Mouse (Mus musculus): ENCODE data around the gene Sfi1. TPM values are rescaled to one million over a fixed set of nuclear protein-coding genes. Genes with fewer than 3 reads are reported as not detected.
"Not testable (repeated sequence)": the region's sequence is repeated elsewhere in the genome, so short reads cannot be mapped to it uniquely, and the experiment has no call there.

Sfi1 gene
- polyA plus RNA-seq, 1 experiment from 2014 or later = 15.0 TPM

GRCm38 (mm10) chr11:3135956-3136355 is 57.3 kb downstream of the Sfi1 start:
- Histone ChIP-seq H3K36me3 (ENCODE audit: poor library complexity, severe bottlenecking) (peaks cover 13% of the 10 kb centered on the region), H3K9me3 (replicated peaks) (peaks cover 23% of the 10 kb centered on the region)
- not testable (repeated sequence) for H3K9ac ChIP-seq, H3K27ac ChIP-seq, ATAC-seq, H3K27me3 ChIP-seq, H3K4me1 ChIP-seq, H3K4me3 ChIP-seq, H3K4me2 ChIP-seq
- 86% methylated on average over 3 of the region's 3 CpGs for WGBS

- not testable (repeated sequence) for ATAC-seq, H3K4me1 ChIP-seq, H3K27ac ChIP-seq, H3K9ac ChIP-seq, H3K4me3 ChIP-seq, H3K4me2 ChIP-seq, H3K27me3 ChIP-seq
- Histone ChIP-seq H3K36me3 (ENCODE audit: poor library complexity, severe bottlenecking) (peaks cover 18% of the 10 kb centered on the region), H3K9me3 (replicated peaks) (peaks cover 23% of the 10 kb centered on the region)
- WGBS = 98% methylated on average over 5 of the region's 7 CpGs
Observed at GRCm38 (mm10) chr11:3135391-3135790, 57.9 kb downstream of the Sfi1 start.

- H3K4me3 ChIP-seq, H3K4me1 ChIP-seq, H3K9ac ChIP-seq, H3K27ac ChIP-seq, H3K27me3 ChIP-seq, H3K4me2 ChIP-seq: not testable (repeated sequence)
- WGBS = 88% methylated on average over 1 of the region's 4 CpGs
- peak; percentile 19 for ATAC-seq
- Histone ChIP-seq H3K36me3 (ENCODE audit: poor library complexity, severe bottlenecking) (peaks cover 22% of the 10 kb centered on the region), H3K9me3 (replicated peaks) (peaks cover 23% of the 10 kb centered on the region)
Observed at GRCm38 (mm10) chr11:3133360-3133759, 59.9 kb downstream of the Sfi1 start.

GRCm38 (mm10) chr11:3132957-3133356 is 60.3 kb downstream of the Sfi1 start:
- not testable (repeated sequence) for H3K9ac ChIP-seq, H3K27me3 ChIP-seq, H3K4me1 ChIP-seq, H3K4me3 ChIP-seq, H3K4me2 ChIP-seq, H3K27ac ChIP-seq
- ATAC-seq = peak; percentile 9; the same call in 1 of the 2 replicates
- H3K36me3 ChIP-seq (ENCODE audit: poor library complexity, severe bottlenecking) = peaks cover 22% of the 10 kb centered on the region
- WGBS = 92% methylated on average over 3 of the region's 3 CpGs
- H3K9me3 ChIP-seq (replicated peaks) = peaks cover 21% of the 10 kb centered on the region

- WGBS = 90% methylated on average over 9 of the region's 10 CpGs
- not testable (repeated sequence) for H3K4me3 ChIP-seq, H3K4me1 ChIP-seq, H3K27ac ChIP-seq, H3K4me2 ChIP-seq, H3K9ac ChIP-seq, H3K27me3 ChIP-seq
- peaks cover 23% of the 10 kb centered on the region for H3K9me3 ChIP-seq (replicated peaks)
- peak; percentile 34 for ATAC-seq
- peaks cover 25% of the 10 kb centered on the region for H3K36me3 ChIP-seq (ENCODE audit: poor library complexity, severe bottlenecking)
Observed at GRCm38 (mm10) chr11:3132001-3132400, 61.3 kb downstream of the Sfi1 start.

GRCm38 (mm10) chr11:3129852-3130251 is 63.4 kb downstream of the Sfi1 start:
- not testable (repeated sequence) for ATAC-seq, H3K4me1 ChIP-seq, H3K4me3 ChIP-seq, H3K27me3 ChIP-seq, H3K9ac ChIP-seq, H3K27ac ChIP-seq, H3K4me2 ChIP-seq
- WGBS = 91% methylated on average over 5 of the region's 8 CpGs
- H3K9me3 ChIP-seq (replicated peaks) = peaks cover 23% of the 10 kb centered on the region
- H3K36me3 ChIP-seq (ENCODE audit: poor library complexity, severe bottlenecking) = peaks cover 25% of the 10 kb centered on the region

GRCm38 (mm10) chr11:3129276-3129675 is 64.0 kb downstream of the Sfi1 start:
- Histone ChIP-seq H3K9me3 (replicated peaks) (peaks cover 23% of the 10 kb centered on the region), H3K36me3 (ENCODE audit: poor library complexity, severe bottlenecking) (peaks cover 25% of the 10 kb centered on the region)
- H3K9ac ChIP-seq, ATAC-seq, H3K4me2 ChIP-seq, H3K4me3 ChIP-seq, H3K27me3 ChIP-seq, H3K27ac ChIP-seq, H3K4me1 ChIP-seq: not testable (repeated sequence)
- 89% methylated on average over 2 of the region's 2 CpGs for WGBS

- peaks cover 21% of the 10 kb centered on the region for H3K9me3 ChIP-seq (replicated peaks)
- not testable (repeated sequence) for H3K4me1 ChIP-seq, H3K9ac ChIP-seq, H3K27me3 ChIP-seq, H3K4me2 ChIP-seq, H3K4me3 ChIP-seq, H3K27ac ChIP-seq
- ATAC-seq = peak; percentile 31
- H3K36me3 ChIP-seq (ENCODE audit: poor library complexity, severe bottlenecking) = peaks cover 17% of the 10 kb centered on the region
- WGBS = 98% methylated on average over 5 of the region's 7 CpGs
Observed at GRCm38 (mm10) chr11:3127303-3127795, 65.9 kb downstream of the Sfi1 start.

- H3K36me3 ChIP-seq (ENCODE audit: poor library complexity, severe bottlenecking) = peaks cover 17% of the 10 kb centered on the region
- H3K4me2 ChIP-seq, H3K4me1 ChIP-seq, H3K4me3 ChIP-seq, H3K27ac ChIP-seq, H3K27me3 ChIP-seq, H3K9ac ChIP-seq: not testable (repeated sequence)
- WGBS = 83% methylated on average over 6 of the region's 6 CpGs
- peaks cover 16% of the 10 kb centered on the region for H3K9me3 ChIP-seq (replicated peaks)
- ATAC-seq = peak; percentile 11
Observed at GRCm38 (mm10) chr11:3126478-3127302, 66.6 kb downstream of the Sfi1 start.

GRCm38 (mm10) chr11:3125922-3126321 is 67.3 kb downstream of the Sfi1 start:
- not testable (repeated sequence) for H3K4me1 ChIP-seq, H3K27me3 ChIP-seq, H3K4me2 ChIP-seq, ATAC-seq, H3K9ac ChIP-seq, H3K27ac ChIP-seq, H3K4me3 ChIP-seq
- Histone ChIP-seq H3K36me3 (ENCODE audit: poor library complexity, severe bottlenecking) (peaks cover 12% of the 10 kb centered on the region), H3K9me3 (replicated peaks) (peaks cover 16% of the 10 kb centered on the region)
- WGBS = 80% methylated on average over 4 of the region's 4 CpGs

- not testable (repeated sequence) for H3K4me2 ChIP-seq; H3K4me3 ChIP-seq; ATAC-seq; H3K27me3 ChIP-seq; H3K36me3 ChIP-seq (ENCODE audit: poor library complexity, severe bottlenecking); H3K9ac ChIP-seq; H3K4me1 ChIP-seq; H3K27ac ChIP-seq
- 87% methylated on average over 22 of the region's 22 CpGs for WGBS
- peaks cover 14% of the 10 kb centered on the region for H3K9me3 ChIP-seq (replicated peaks)
Observed at GRCm38 (mm10) chr11:3124932-3125810, 68.1 kb downstream of the Sfi1 start.

- ATAC-seq = no peak
- Histone ChIP-seq H3K9me3 (replicated peaks) (peaks cover 26% of the 10 kb centered on the region), H3K4me1 (no peaks in the 10 kb centered on the region), H3K4me2 (no peak overlapping the region), H3K27me3 (no peaks in the 10 kb centered on the region), H3K4me3 (no peak overlapping the region), H3K36me3 (ENCODE audit: poor library complexity, severe bottlenecking) (no peaks in the 10 kb centered on the region), H3K9ac (no peak overlapping the region), H3K27ac (no peak overlapping the region)
- WGBS = 67% methylated on average over 3 of the region's 3 CpGs
Observed at GRCm38 (mm10) chr11:3114403-3114802, 78.9 kb downstream of the Sfi1 start.
